Mouse (Mus musculus) v-Abl transformed pro-B cells (cell line): ENCODE measurements at regions not wholly inside any gene's neighbourhood (a gene's known extent, or its start where the extent isn't known, plus 50 kb on each side); places are given as distances from the start of the nearest gene placed in this dataset.

ENCODE experiments used
- in situ Hi-C, 2 experiments: fragments of 400-800 bp; cut with MboI; formaldehyde crosslinking; loops; one replicate each; pipeline ENCODE4 v1.15.1; 2025; ENCODE audit not compliant: unreplicated experiment in 2 of 2

DNA sequence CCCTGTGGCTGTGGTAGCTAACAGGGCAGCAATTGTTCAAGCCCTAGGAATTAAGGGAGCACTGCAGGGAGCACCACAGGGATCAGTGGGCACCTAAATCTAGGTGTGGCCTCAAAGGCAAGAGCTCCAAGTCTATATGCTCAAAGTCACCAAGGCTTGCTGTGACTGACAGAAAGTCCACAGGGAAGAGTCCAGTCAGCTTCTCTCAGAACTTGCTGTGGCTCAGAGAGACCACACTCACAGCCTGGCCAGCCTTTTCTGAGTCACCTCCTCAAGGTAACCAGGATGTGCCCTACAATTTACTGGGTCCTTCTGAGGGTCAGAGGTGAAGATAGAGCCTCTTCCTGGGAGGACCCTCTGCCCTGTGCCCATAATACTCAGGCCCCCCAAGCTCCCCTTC is 86.7 kb downstream of the Zfp706 start:
- in situ Hi-C loops: no loop called here

DNA sequence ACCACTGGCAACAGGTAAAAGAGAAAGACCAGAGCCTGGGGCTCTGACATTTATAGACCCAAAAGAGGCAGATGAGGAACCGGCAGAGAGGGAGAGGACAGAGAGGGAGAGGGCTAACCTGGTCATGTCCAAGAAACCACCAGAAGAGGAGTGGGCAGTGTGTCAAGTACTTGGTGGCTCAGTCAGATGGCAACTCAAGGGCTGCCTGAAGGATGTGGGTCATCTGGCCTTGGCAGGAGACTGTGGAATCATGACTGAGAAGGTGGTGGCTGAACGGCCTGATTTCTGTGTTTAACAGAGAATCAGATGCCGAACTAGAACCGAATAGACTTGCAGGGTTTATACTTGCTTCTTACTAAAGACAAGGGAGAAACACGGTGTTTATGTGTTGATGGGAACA is 87.9 kb downstream of the Zfp706 start:
- in situ Hi-C loops: no loop called here

DNA sequence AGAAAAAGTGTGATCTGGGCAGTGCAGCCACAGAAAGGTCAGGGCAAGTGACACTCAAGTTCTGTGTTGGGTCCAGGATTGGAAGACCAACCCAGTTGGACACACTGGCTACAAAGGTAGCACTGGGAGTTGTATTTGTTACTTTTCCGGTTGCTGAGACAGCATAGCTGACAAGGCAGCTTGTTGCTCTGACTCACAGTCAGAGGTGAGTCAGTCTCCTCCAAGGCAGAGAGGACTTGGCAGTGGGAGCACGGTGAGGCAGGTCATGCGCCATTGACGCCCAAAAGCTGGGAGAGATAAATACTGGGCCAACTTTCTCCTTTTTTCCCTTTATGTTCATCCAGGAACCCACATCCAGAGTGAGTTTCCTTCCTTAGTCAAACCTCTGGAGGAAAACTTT is 88.4 kb downstream of the Zfp706 start:
- in situ Hi-C loops: no loop called here

DNA sequence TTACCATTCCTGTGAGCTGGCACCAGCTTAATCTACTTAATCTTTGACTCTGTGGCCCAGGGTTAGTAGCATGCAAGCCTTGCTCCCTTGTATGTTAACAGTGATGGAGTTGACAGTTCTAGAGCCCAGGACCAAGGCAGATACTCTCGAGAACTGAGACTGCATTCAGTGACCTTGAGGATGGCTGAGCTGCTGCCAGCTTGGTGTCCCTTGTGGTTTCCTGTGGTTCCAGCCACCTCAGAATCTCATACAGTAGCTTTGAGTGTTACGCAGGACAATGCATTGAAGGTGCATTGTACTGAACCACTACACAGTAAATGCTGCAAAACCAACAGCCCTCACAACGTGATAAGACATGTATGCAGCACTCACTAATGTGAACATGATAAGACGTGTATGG is 90.6 kb downstream of the Zfp706 start:
- in situ Hi-C loops: no loop called here

DNA sequence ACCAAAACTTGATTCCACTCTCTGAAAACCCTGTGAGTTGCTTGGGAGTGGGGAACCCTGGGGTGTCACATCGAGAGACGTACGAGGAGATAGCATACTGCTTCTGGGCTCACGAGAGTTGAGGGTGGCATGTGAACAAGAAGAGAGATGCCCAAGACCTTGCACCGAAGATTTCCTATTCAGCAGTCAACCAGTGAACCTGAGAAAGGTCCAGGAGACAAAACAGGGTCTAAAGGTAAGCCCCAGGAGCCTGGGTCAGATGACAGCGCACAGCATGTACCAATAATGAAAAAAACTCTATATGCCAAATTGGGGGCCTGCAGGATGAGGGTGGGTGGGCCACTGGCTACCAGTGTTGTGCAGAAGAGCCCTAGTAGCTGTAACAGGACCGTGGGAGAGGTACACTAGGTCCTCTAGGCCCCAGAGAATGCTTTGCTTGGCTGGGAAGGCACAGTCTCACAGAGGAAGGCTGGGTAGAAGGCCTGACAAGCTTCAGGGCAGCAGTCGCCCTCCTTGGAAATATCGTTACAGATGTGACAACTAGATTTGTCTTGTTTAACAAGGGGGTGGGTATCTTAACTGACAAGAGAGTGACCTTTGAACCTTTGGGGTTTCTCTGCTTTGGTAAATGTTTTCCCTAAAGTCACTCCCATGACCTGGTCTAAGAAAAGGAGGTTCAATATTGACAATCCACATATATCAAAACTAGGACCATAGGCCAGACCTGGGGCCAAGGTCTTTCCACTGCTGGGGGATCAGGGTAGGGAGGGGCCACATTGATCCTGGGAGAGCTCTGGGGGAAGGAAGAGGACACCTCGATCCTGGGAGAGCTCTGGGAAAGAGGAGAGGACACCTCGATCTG is 93.1 kb downstream of the Zfp706 start:
- in situ Hi-C loops: no loop called here

DNA sequence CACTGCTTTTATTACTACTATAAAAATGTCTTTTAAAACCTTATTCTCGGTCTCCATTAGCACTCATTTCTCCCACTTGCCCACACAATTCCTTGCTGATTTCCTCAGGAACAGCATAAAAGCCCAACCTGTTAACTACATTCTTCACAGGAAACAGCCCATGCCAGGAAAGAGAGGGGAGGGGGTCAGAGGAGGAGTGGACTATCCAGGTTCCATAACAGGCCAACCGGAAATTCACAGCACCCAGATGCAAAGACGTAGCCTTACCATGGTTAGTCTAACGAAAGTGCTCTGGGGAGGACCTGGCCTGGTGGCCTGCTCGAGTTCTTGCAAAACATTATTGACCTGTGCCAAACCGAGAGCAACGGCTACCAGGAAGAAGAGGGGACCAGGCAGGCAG is 94.3 kb downstream of the Zfp706 start:
- in situ Hi-C loops: no loop called here

DNA sequence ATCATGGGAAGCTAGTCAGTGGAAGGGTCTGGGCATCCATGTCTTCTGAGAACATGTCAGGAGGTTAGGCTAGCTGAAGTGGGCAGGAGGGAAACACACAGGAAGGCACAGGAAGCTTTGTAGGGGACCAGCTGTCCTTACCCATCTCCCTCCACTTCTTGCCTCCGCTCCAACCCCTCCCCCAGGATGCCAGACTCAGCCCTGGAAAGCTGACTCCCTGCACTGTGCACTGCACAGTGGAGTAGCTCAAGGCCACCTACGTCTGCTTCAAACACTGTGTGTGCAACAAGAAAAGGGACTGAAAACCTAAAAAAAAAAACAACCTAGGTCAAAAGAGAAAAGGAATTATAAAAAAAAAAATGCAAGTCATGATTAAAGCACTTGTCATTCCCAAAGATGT is 97.3 kb downstream of the Zfp706 start:
- in situ Hi-C loops: no loop called here

DNA sequence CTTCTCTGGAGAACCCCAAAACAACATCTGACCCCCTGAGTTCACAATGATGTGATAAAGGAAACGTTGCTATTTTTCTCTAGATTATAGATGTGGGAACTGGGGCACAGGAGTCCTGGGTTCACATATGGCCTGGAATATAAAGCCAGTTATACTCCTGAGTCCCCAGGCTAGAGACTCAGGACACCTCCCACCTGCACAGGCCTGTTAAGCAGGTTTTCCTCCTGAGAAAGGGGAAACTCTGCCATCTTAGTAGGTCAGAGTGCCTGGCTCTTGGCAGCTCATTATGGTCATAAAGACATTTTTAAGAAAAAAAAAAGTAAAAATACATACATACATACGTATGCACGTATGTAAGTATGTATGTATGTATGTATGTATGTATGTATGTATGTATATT is 98.1 kb downstream of the Zfp706 start:
- in situ Hi-C loops: no loop called here

DNA sequence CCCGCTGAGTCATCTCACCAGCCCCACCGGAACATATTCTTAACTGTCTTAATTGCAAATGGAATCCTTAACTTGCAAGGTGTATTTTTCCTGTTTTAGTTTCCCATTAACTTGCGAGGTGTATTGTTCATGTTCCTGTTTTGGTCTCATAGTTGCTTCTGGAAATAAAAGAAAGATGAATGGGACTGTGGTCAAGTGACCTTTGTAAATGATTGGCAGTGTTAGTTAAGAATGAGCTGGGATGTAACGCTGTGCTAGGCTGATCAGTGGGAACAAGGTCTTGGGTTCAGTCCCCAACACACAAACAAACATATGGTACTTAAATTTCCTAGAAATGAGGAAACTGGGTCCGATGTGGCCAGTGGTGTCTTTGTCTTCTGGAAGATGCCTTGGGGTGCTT is 100.8 kb downstream of the Zfp706 start:
- in situ Hi-C loops: no loop called here

DNA sequence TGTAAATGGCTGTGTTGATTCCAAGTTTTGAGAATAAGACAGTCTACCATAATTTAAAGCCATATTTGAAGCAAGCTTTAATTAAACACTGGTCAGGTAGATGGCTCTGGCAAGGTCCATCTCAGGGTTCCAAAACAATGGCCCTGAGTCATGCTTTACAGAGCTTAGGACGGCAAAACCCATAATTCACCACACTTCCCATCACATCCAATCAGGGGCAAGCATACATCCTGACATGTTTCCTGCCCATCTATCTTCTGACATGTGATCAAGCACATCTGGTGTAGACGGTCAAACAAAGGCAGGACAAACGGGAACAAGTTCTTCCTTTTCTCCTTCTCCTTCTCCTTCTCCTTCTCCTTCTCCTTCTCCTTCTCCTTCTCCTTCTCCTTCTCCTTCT is 101.5 kb downstream of the Zfp706 start:
- in situ Hi-C loops: no loop called here

DNA sequence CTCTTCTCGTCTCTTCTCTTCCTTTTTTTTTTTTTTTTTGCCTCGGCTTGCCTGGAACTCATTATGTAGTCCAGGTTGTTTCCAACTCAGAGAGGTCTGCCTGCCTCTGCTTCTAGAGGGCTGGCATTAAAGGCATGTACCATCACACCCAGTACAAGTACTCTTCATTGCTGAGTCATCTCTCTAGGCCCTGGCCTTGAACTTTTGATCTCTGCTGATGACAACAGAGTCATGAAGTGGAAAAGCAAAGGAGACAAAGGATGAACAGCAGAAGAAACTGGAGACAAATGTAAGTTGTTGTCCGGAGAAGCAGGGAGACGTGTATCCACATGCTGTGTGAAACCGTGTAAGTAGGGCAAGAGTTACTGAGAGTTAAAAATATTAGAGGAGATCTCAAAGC is 103.7 kb downstream of the Zfp706 start:
- in situ Hi-C loops: no loop called here

DNA sequence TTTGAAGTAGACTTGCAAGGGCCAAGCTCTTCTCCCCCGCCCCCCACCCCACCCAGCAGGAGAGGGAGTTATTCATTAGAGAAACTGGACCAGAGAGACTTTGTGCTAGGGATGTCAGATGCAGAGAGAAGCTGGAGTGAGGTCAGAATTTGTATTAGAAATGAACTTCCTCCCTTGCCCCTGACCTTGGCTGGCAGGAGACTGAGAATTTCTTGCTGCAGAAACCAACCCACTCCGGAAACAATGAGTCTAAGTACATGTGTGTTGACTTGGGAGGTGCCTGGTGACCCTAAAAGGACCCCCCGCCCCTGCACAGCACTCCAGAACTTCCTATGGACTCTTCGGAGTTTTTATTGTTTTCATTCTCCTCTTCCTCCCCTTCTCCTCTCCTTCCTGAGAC is 104.3 kb downstream of the Zfp706 start:
- in situ Hi-C loops: no loop called here

DNA sequence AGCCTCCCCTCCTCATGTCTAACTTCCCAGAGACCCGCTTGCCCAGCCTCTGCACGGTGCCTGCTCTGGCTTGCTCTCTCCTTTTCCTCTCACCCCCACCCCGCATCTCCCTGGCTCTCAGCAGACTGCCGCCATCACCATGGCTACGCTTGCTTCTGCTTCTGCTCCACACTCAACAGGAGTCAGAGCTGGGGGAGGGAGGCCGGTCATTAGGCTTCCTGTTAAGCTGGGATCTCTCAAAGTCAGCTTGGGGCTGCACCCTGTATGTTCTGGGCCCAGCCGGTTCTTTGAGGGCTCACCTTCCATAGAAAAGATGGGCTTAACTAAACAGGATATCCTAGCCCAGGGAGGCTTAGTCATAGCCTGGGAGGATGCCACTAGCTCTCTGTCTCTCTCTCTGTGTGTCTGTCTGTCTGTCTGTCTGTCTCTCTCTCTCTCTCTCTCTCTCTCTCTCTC is 105.7 kb downstream of the Zfp706 start:
- in situ Hi-C loops: no loop called here

DNA sequence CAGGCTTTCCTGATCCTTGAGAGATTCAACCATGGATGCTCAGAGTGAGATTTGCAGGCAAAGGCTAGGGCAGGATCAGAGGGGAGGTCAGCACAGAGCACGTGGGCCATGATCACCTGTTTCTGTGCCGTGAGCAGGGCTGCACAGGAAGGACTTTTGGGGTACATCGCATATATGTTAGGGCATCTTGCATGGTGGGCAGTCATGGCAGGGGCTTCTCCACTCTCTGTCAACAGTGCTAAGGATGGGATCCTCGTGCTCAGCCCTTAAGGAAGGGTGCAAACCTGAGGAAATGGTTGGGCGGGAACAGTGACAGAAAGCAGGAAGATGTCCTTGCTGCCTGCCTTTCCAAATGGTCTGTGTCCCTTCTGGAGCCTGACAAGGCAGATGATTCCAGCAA is 106.2 kb downstream of the Zfp706 start:
- in situ Hi-C loops: no loop called here

DNA sequence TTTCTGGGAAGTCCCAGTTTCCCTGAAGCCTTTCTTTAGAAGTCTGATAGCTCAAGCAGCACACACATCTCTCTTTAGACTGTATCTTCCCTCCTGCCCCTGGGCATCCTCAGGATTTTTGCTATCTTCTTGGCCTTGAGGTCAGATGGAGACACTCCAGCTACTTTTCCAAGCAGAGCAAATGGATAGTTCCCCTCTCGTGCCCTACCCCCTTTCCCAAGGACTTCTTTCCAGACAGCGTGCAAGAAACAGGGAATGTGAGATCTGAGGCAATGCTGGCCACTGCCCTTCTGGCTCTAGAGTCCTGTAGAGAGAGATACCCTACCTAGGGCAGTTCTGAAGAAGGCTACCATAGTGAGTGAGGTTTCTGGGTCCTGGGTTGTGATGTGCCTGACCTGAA is 106.6 kb downstream of the Zfp706 start:
- in situ Hi-C loops: no loop called here

DNA sequence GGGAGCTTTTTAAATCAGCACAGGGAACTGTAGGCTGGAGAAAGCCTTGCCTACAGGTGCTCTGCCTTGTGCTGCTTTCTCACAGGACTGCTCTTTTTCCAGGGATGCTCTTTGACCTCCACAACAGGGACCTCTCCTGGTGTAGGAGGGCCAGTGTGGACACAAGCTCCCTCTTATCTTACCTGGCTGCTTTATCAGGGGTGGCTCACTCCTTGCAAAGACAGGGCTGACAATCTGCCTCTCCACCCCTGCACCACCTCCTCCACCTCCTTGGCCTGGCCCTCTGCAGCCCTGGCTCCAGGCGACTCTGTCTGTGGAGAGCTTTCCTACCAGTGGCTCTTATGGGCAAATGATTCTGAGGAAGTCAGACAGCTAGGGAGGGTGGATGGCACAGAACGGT is 107.7 kb downstream of the Zfp706 start:
- in situ Hi-C loops: no loop called here

DNA sequence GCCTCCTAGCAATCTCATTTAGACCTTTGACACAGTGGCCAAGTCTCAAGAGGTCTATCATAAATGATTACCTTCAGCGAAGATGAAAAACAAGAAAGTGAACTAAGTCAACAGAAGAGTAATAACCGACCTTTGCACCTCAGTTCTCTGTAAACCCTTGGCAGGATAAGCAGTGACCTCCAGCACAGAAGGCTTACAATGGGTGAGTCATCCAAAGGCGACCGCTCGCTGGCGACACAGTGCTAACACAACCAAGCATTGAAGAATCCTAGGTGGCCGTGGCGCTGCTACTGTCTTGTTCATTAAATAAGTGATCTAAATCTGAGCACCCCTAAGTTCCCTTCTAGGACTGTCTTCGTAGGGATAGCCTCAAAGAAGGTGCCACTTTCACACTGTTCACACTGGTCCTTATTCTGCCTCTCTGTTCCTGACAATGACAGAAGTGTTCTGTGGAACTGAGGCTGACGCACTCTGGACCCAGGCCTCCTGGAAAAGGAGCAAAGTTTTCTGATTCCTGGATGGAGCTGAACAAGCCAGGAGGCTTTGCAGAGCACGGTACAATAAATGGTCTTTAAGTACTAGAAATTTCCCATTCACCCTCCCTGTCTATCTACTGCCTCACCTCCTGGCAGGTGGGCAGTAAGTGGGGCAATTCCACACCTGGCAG is 108.6 kb downstream of the Zfp706 start:
- in situ Hi-C loops: no loop called here

DNA sequence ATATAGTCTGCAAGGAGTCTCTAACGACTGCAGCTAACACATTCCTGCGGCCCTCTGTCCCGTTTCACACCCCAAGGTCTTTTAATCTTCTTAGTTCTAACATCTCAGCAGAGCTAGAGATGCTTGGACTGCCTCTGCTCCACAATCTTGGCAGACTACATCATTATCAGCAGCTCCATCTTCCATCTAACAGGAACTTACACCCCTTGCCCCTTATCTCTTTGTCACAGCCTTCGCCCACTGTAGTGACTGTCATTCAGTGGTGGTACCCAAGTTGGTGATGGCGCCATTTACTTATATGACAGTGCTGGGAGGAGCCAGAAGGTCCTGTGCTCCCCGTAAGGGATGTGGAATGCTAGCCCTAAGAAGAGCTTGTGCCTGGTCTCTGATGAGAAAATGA is 109.2 kb downstream of the Zfp706 start:
- in situ Hi-C loops: no loop called here

DNA sequence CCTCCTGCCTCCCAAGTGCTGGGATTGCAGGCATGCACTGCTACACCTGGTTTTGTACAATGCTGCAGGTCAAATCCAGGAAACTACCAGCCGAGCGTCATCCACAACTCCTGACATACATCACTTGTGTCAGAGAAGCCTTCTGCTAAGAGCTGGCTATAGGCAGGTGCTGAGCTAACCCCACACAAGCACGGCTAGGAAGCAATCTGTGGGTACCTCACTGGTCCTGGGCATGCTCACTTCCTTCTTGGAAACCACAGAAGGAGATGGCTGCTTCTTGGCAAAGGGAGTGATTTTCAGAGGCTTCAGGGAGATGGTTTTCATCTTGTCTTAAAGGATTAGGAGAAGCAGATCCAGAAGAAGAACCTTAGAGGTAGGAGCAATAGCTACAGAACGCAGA is 111.3 kb downstream of the Zfp706 start:
- in situ Hi-C loops: no loop called here

DNA sequence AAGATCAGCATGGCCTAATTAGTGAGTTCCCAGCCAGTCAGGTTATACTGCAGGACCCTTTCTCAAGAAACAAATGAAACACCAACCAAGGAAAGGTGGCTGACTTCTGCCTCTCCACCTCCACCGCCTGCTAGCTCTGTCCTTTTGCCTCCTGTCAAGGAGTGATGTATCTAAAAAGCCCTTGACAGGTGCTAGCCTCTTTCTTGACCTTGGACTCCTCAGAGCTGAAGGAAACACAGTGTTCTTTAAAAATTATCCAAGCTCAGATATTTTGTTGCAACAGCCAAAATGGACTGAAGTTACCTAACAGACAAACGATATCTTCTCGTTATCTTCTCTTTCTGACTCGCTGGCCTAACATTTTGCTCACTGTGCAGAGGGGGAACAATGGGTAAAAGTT is 112.5 kb downstream of the Zfp706 start:
- in situ Hi-C loops: no loop called here

DNA sequence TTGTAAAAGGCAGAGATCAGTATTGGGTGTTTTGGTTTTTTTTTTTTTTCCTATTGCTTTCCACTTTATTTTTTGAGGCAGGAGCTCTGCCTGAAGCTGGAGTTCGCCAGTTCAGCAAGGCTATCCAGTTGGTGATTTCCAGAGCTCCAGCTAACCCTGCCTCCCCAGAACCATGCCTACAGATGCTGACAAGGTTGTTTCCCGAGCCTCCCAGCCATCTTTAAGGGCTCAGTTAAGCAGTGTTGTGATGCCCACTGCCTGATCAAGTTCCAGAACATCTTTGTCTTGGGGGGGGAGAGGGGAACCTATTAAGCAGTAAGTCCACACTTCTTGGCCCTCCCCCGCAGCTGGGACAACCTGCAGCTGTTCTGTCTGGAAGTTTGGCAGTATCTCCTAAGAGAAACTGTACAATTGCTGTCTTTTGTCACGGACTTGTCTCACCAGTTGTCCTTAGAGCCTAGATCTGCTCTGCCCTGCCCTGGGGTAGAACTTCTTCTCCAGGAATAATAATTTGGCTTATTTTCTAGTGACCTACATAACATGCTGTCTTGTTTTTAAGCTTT is 114.1 kb downstream of the Zfp706 start:
- in situ Hi-C loops: no loop called here
